Mouse (Mus musculus) stomach, postnatal 0 days (tissue): Measurements from ENCODE around the gene Vmn2r11.

ENCODE experiments used
- CTCF ChIP-seq: IDR thresholded peaks from 2 replicates; pipeline ENCODE4 v1.5.1; 2016; ENCODE audit warnings: antibody characterized with exemption, low read depth, mild to moderate bottlenecking, moderate library complexity
- EP300 ChIP-seq: optimal IDR thresholded peaks from 2 replicates; pipeline ENCODE3; 2016; ENCODE audit warnings: antibody characterized with exemption

DNA sequence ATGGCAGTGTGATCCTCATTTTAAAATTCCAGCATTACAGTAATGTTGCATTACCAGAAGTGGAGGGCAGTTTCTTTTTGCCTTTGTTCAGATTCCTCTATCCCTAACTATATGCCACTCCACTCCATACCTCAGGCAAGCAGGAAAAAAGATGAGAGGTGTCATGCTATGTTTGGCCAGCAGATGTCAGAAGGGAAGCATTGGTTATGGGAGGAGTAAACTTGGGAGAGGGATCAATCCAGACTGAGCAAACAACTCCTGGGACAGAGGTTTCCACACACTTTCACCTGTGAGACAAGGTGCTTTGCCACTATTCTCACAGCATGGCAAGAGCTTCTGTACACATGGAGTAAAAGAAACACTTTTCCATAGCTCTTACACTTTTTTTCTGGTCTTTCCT is 26.8 kb downstream of the Vmn2r11 start:
- TF ChIP-seq CTCF (peak; percentile 45), EP300 (no peak)
